Mouse (Mus musculus) liver, embryonic 16.5 days (tissue): ENCODE measurements around the gene Jun. TPM values are rescaled to one million over a fixed set of nuclear protein-coding genes. Genes with fewer than 3 reads are reported as not detected.

Source experiments
- ATAC-seq: fragments of 200-750 bp; cut with Nextera tagmentation; 2 replicates; pipeline ENCODE4 v1.8.0; 2017; ENCODE audit warnings: low read depth, mild to moderate bottlenecking, moderate number of reproducible peaks, moderate library complexity
- H3K27ac ChIP-seq: fragments of 300-500 bp; sonication (generic); 2 replicates; pipeline ENCODE4 v1.5.1; 2014; ENCODE audit warnings: mild to moderate bottlenecking, low read length
- H3K27me3 ChIP-seq: fragments of 300-500 bp; sonication (generic); 2 replicates; pipeline ENCODE4 v1.6.1; 2014; ENCODE audit warnings: low read depth, low read length, mixed read lengths; ENCODE audit not compliant: control insufficient read depth, insufficient read depth
- H3K36me3 ChIP-seq: fragments of 300-500 bp; sonication (generic); 2 replicates; pipeline ENCODE4 v1.6.1; 2014; ENCODE audit warnings: mild to moderate bottlenecking; ENCODE audit not compliant: control insufficient read depth, insufficient read depth
- H3K4me1 ChIP-seq: fragments of 300-500 bp; sonication (generic); 2 replicates; pipeline ENCODE4 v1.6.1; 2014; ENCODE audit warnings: low read depth, low read length, mixed read lengths; ENCODE audit not compliant: control insufficient read depth
- H3K4me2 ChIP-seq: fragments of 300-500 bp; sonication (generic); 2 replicates; pipeline ENCODE4 v1.6.1; 2014; ENCODE audit warnings: low read depth, low read length, mixed read lengths
- H3K4me3 ChIP-seq: fragments of 300-500 bp; sonication (generic); 2 replicates; pipeline ENCODE4 v1.5.1; 2014; ENCODE audit warnings: low read depth, mild to moderate bottlenecking, low read length
- H3K9ac ChIP-seq: fragments of 300-500 bp; sonication (generic); 2 replicates; pipeline ENCODE4 v1.6.1; 2014; ENCODE audit warnings: low read depth, low read length
- H3K9me3 ChIP-seq: fragments of 300-500 bp; sonication (generic); replicated peaks from 2 replicates; pipeline ENCODE4 v1.6.1; 2016; ENCODE audit warnings: low read length; ENCODE audit not compliant: control insufficient read depth
- WGBS: fragments of 180-500 bp; shearing (Covaris S2); extraction: QIAGEN DNeasy Blood & Tissue Kit; methylation state at CpG from one replicate; pipeline ENCODE4 v1.1.7; 2014; ENCODE audit not compliant: insufficient replicate concordance; 5-methylcytosine and 5-hydroxymethylcytosine counted together
- polyA plus RNA-seq: library from polyadenylated mRNA; unstranded; fragments of >200 nt; fragmentation: Nextera tagmentation; extraction: Ambion mirVana; gene quantifications from 2 replicates; pipeline ENCODE4 v1.2.1, GENCODE M21; 2015

The Jun gene
- polyA plus RNA-seq, 1 experiment from 2014 or later: 5.5 TPM

- Histone ChIP-seq H3K4me3 (no peak overlapping the region), H3K9ac (no peak overlapping the region), H3K27ac (no peak overlapping the region), H3K4me2 (no peak overlapping the region), H3K27me3 (no peaks in the 10 kb centered on the region), H3K9me3 (no peaks in the 10 kb centered on the region), H3K36me3 (no peaks in the 10 kb centered on the region), H3K4me1 (no peaks in the 10 kb centered on the region)
- 61% methylated on average over 8 of the region's 8 CpGs for WGBS
- ATAC-seq: no peak
These were observed 44.3 kb downstream of the Jun start for GRCm38 (mm10) chr4:95007759-95008158.

GRCm38 (mm10) chr4:95005251-95005830 is 46.7 kb downstream of the Jun start:
- Histone ChIP-seq H3K27me3 (no peaks in the 10 kb centered on the region), H3K4me3 (no peak overlapping the region), H3K9ac (no peak overlapping the region), H3K36me3 (no peaks in the 10 kb centered on the region), H3K9me3 (no peaks in the 10 kb centered on the region), H3K4me2 (no peak overlapping the region), H3K4me1 (no peaks in the 10 kb centered on the region), H3K27ac (no peak overlapping the region)
- WGBS: 58% methylated on average over 6 of the region's 6 CpGs
- ATAC-seq: no peak

- WGBS: 54% methylated on average over 6 of the region's 6 CpGs
- no peak for ATAC-seq
- no peaks in the 10 kb centered on the region for H3K27me3 ChIP-seq
- no peaks in the 10 kb centered on the region for H3K4me1 ChIP-seq
- H3K27ac ChIP-seq: no peak overlapping the region
- no peak overlapping the region for H3K4me2 ChIP-seq
- H3K4me3 ChIP-seq: no peak overlapping the region
- H3K36me3 ChIP-seq: no peaks in the 10 kb centered on the region
- H3K9ac ChIP-seq: no peak overlapping the region
- no peaks in the 10 kb centered on the region for H3K9me3 ChIP-seq
These were observed 50.8 kb downstream of the Jun start for GRCm38 (mm10) chr4:95001043-95001775.

- Histone ChIP-seq H3K4me1 (no peaks in the 10 kb centered on the region), H3K4me2 (no peak overlapping the region), H3K27me3 (no peaks in the 10 kb centered on the region), H3K36me3 (no peaks in the 10 kb centered on the region), H3K9ac (no peak overlapping the region), H3K27ac (no peak overlapping the region), H3K9me3 (no peaks in the 10 kb centered on the region), H3K4me3 (no peak overlapping the region)
- WGBS: 71% methylated on average over 1 of the region's 1 CpGs
- ATAC-seq: no peak
These were observed 51.9 kb downstream of the Jun start for GRCm38 (mm10) chr4:95000147-95000546.

- no peak for ATAC-seq
- Histone ChIP-seq H3K27me3 (no peaks in the 10 kb centered on the region), H3K9me3 (no peaks in the 10 kb centered on the region), H3K9ac (no peak overlapping the region), H3K36me3 (no peaks in the 10 kb centered on the region), H3K4me1 (no peaks in the 10 kb centered on the region), H3K4me3 (no peak overlapping the region), H3K27ac (no peak overlapping the region), H3K4me2 (no peak overlapping the region)
- 48% methylated on average over 3 of the region's 3 CpGs for WGBS
These were observed 52.8 kb downstream of the Jun start for GRCm38 (mm10) chr4:94999249-94999648.

Other genes with a start within 250 kb of the Jun start
- not detected in 2 replicates for gene Eqtn, start 123.4 kb downstream of the Jun start, polyA plus RNA-seq
- gene Mysm1, start 73.1 kb downstream of the Jun start, polyA plus RNA-seq: 8.3 and 8.8 TPM in 2 replicates